Comparison of ENCODE assay signal across 8 mouse cellular contexts in genomic region chr5:17574413-17575182, GRCm38 (mm10). TPM values are rescaled to one million over a fixed set of nuclear protein-coding genes. Genes with fewer than 3 reads are reported as not detected.
DNase-seq lines count a peak whose midpoint lies in the region; ATAC-seq and TF ChIP-seq lines count a peak whose summit lies in the region.

No protein-coding gene starts in this region.

- H3K27ac ChIP-seq in forebrain, embryonic 14.5 days (ENCODE audit: low read depth, low read length): peak overlapping the region; percentile 27; the same call in 1 of the 2 replicates
- peak overlapping the region; percentile 51; the same call in 1 of the 2 replicates for H3K27ac ChIP-seq in heart, postnatal 0 days (ENCODE audit: low read depth)
- H3K27ac ChIP-seq in olfactory bulb, adult 2 months (ENCODE audit: insufficient read depth, low read depth, low read length): peak overlapping the region; percentile 82

- H3K4me2 ChIP-seq in forebrain, embryonic 14.5 days (ENCODE audit: low read length): peak overlapping the region; percentile 83
- peak overlapping the region; percentile 95 for H3K4me2 ChIP-seq in heart, postnatal 0 days (ENCODE audit: low read depth, low read length)

- DNase-seq in 3T3-L1 (ENCODE audit: low read depth, low spot score): peak; percentile 73
- peak; percentile 84 to 85 for DNase-seq in adrenal gland, postnatal 36 days
- peak; percentile 84 for DNase-seq in forebrain, embryonic 14.5 days (ENCODE audit: low spot score)
- DNase-seq in heart, postnatal 0 days (ENCODE audit: low spot score): peak; percentile 72
- DNase-seq in kidney, postnatal 25 days: peak; percentile 66 to 88
- DNase-seq in lung, adult 2 months: peak; percentile 72
- peak; percentile 47 for DNase-seq in urinary bladder, postnatal 10 days (ENCODE audit: low spot score)

- 0 out of 2 replicates have a peak, but pooled peaks cover 3% of the 10 kb centered on the region for H3K4me1 ChIP-seq in forebrain, embryonic 14.5 days (ENCODE audit: control insufficient read depth, insufficient read depth, low read length)
- H3K4me1 ChIP-seq in heart, postnatal 0 days (ENCODE audit: control insufficient read depth, insufficient read depth): no peaks in the 10 kb centered on the region
- no peaks in the 10 kb centered on the region; the same call in none of the 2 replicates for H3K4me1 ChIP-seq in lung, adult 2 months (ENCODE audit: control insufficient read depth, insufficient read depth, low read length)
- no peaks in the 10 kb centered on the region for H3K4me1 ChIP-seq in olfactory bulb, adult 2 months (ENCODE audit: control insufficient read depth, insufficient read depth, low read length)

- no peaks in the 10 kb centered on the region for H3K36me3 ChIP-seq in forebrain, embryonic 14.5 days (ENCODE audit: control insufficient read depth, insufficient read depth, low read length)
- H3K36me3 ChIP-seq in heart, postnatal 0 days (replicated peaks; ENCODE audit: control insufficient read depth, insufficient read depth, low read length): no peaks in the 10 kb centered on the region

- H3K9me3 ChIP-seq in forebrain, embryonic 14.5 days (replicated peaks; ENCODE audit: control insufficient read depth, low read length): no peaks in the 10 kb centered on the region
- no peaks in the 10 kb centered on the region for H3K9me3 ChIP-seq in heart, postnatal 0 days (replicated peaks; ENCODE audit: control insufficient read depth, low read length)

- peak; percentile 91 for TF ChIP-seq POLR2A in lung, adult 2 months (IDR thresholded peaks at IDR 0.05; ENCODE audit: borderline replicate concordance, extremely low read depth, low read depth, low read length)
- TF ChIP-seq POLR2A in olfactory bulb, adult 2 months (IDR thresholded peaks at IDR 0.05; ENCODE audit: insufficient read depth, low read depth, low read length): no peak

- no peaks in the 10 kb centered on the region for H3K27me3 ChIP-seq in forebrain, embryonic 14.5 days (replicated peaks; ENCODE audit: control insufficient read depth, insufficient read depth, low read length)
- 0 out of 2 replicates have a peak, but pooled peaks cover 4% of the 10 kb centered on the region for H3K27me3 ChIP-seq in heart, postnatal 0 days (ENCODE audit: control insufficient read depth, insufficient read depth, low read length)

- H3K9ac ChIP-seq in forebrain, embryonic 14.5 days (ENCODE audit: low read length): peak overlapping the region; percentile 68
- H3K9ac ChIP-seq in heart, postnatal 0 days (replicated peaks; ENCODE audit: low read depth, low read length): peak overlapping the region; percentile 45

- H3K4me3 ChIP-seq in forebrain, embryonic 14.5 days (ENCODE audit: low read depth, low read length): peak overlapping the region; percentile 66
- H3K4me3 ChIP-seq in heart, postnatal 0 days (ENCODE audit: low read depth, low read length): peak overlapping the region; percentile 77
- peak overlapping the region; percentile 67 for H3K4me3 ChIP-seq in lung, adult 2 months (replicated peaks; ENCODE audit: extremely low read depth, low read depth, low read length)
- H3K4me3 ChIP-seq in olfactory bulb, adult 2 months (ENCODE audit: insufficient read depth, low read depth, low read length): peak overlapping the region; percentile 79

- ATAC-seq in forebrain, embryonic 14.5 days: peak; percentile 94
- ATAC-seq in heart, postnatal 0 days (ENCODE audit: insufficient read depth, low read depth): peak; percentile 94

- under 1% methylated on average over 54 of the region's 59 CpGs for WGBS in forebrain, embryonic 14.5 days
- WGBS in heart, postnatal 0 days: under 1% methylated on average over 58 of the region's 59 CpGs
- WGBS in lung, adult 2 months: 1% methylated on average over 59 of the region's 59 CpGs
- WGBS in olfactory bulb, adult 2 months: under 1% methylated on average over 59 of the region's 59 CpGs

- TF ChIP-seq EP300 in heart, postnatal 0 days (IDR thresholded peaks at IDR 0.05; ENCODE audit: low read depth): no peak

- TF ChIP-seq CTCF in heart, postnatal 0 days (IDR thresholded peaks at IDR 0.05; ENCODE audit: low read depth): no peak
- TF ChIP-seq CTCF in lung, adult 2 months (IDR thresholded peaks at IDR 0.05; ENCODE audit: insufficient read depth, low read length): no peak
- no peak for TF ChIP-seq CTCF in olfactory bulb, adult 2 months (IDR thresholded peaks at IDR 0.05; ENCODE audit: insufficient read depth, low read depth, low read length)

RNA-seq across cellular contexts. Expression of gene Sema3c, which starts 0.5 kb away (rescaled TPM):
- 10 to 100 TPM; 12.4 to 16.4 TPM for total RNA-seq in adrenal gland, postnatal 36 days (2021)
- polyA plus RNA-seq in forebrain, embryonic 14.5 days (2014; fragmentation: Nextera tagmentation; extraction: Ambion mirVana): 19.8 and 26.8 TPM in 2 replicates
- total RNA-seq in heart, postnatal 0 days (2014; rRNA removed; ENCODE audit: low replicate concordance): 12.1 and 31.3 TPM in 2 replicates
- polyA plus RNA-seq in heart, postnatal 0 days (2015; fragmentation: Nextera tagmentation; extraction: Ambion mirVana): 4.5 and 4.8 TPM in 2 replicates
- polyA plus RNA-seq in lung, adult 2 months (2012; rRNA removed): 61.0 and 75.4 TPM in 2 replicates
- not detected in 2 replicates for polyA plus RNA-seq in olfactory bulb, adult 2 months (2012; ENCODE audit: insufficient read depth, insufficient read length, low replicate concordance, missing spikeins)

Comparison
In these comparisons a context has a peak if more than half of its experiments do, and no peak if none do; other contexts are left out.
1. Peak in every context shown above with its lines: DNase-seq, ATAC-seq, H3K4me3 ChIP-seq and H3K27ac ChIP-seq.
2. H3K27ac ChIP-seq: peak in every context shown above with its lines; median percentile 82 in olfactory bulb, adult 2 months; 51 in heart, postnatal 0 days; 27 in forebrain, embryonic 14.5 days.